33 mouse cellular contexts compared by ENCODE assay signal in the genomic region with DNA sequence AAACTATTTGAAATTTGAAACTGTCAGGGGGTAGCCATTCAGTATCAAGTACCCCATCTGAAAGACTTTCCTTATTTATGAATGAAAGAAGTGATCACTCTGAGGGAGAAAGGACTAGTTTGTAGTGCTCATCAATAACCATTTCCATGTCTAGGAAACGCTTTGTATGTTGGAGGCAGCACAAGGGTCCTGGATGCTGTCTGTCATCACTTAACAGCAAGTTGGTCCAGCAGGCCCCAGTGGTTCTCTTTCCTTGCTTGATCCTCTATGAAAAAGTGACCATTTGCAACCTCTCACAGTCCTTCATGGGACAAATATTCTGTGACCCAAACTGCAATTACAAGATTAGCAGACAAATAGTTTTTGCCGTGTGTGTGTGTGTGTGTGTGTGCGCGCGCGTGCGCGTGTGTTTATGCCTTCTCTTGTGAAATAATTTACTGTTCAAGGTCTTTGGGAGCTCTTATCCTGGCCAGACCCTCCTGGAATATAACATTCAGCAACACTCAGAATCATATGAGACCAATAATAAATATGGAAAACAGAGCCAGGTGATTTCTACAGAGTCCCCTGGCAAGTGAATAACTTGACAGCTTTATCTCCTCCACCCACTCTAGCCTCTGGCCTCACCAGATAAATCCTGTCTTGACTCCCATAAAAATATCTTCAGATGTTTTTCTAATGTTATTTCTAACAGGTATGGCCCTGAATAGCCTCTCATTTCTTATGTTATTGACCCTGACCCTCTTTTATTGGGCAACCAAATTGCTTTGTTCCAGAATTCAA. TPM values are rescaled to one million over a fixed set of nuclear protein-coding genes. Genes with fewer than 3 reads are reported as not detected.
DNase-seq lines count a peak whose midpoint lies in the region; ATAC-seq and TF ChIP-seq lines count a peak whose summit lies in the region.
"Had no signal": no experiment of that assay in that cellular context is flagged by ENCODE, and none has a peak within 500 bp of the region (broad histone marks: within the 10 kb centered on the region; RNA-seq: fewer than 3 reads in every experiment).

No protein-coding gene starts in this region.

- 77% methylated on average over 8 of the region's 8 CpGs for WGBS in heart, embryonic 11.5 days (ENCODE audit: insufficient replicate concordance)
- 84% methylated on average over 8 of the region's 8 CpGs for WGBS in lung, adult 2 months
- 55% methylated on average over 8 of the region's 8 CpGs for WGBS in intestine, postnatal 0 days
- WGBS in neural tube, embryonic 15.5 days = 91% methylated on average over 8 of the region's 8 CpGs

- H3K4me1 ChIP-seq in heart, embryonic 11.5 days (ENCODE audit: control insufficient read depth, insufficient read depth, low read length) = no peaks in the 10 kb centered on the region
- H3K4me1 ChIP-seq in lung, adult 2 months (ENCODE audit: control insufficient read depth, insufficient read depth, low read length) = no peaks in the 10 kb centered on the region
- H3K4me1 ChIP-seq in intestine, postnatal 0 days (replicated peaks; ENCODE audit: control insufficient read depth, insufficient read depth, low read length) = peaks cover 3% of the 10 kb centered on the region; the same call in 1 of the 2 replicates
- H3K4me1 ChIP-seq in neural tube, embryonic 15.5 days = no peaks in the 10 kb centered on the region
- H3K4me1 ChIP-seq: embryonic facial prominence, embryonic 10.5 days; embryonic facial prominence, embryonic 15.5 days; liver, embryonic 13.5 days; neural tube, embryonic 12.5 days had no signal

- H3K9ac ChIP-seq in heart, embryonic 11.5 days (ENCODE audit: low read depth, low read length) = no peak overlapping the region
- no peak overlapping the region for H3K9ac ChIP-seq in intestine, postnatal 0 days (ENCODE audit: low read depth, low read length)
- no peak overlapping the region for H3K9ac ChIP-seq in neural tube, embryonic 15.5 days (replicated peaks)
- H3K9ac ChIP-seq: embryonic facial prominence, embryonic 15.5 days; hindbrain, embryonic 14.5 days; liver, embryonic 13.5 days; neural tube, embryonic 12.5 days had no signal

- no peaks in the 10 kb centered on the region for H3K9me3 ChIP-seq in heart, embryonic 11.5 days (replicated peaks; ENCODE audit: control insufficient read depth, low read length)
- H3K9me3 ChIP-seq in intestine, postnatal 0 days (ENCODE audit: control insufficient read depth) = no peaks in the 10 kb centered on the region
- no peaks in the 10 kb centered on the region for H3K9me3 ChIP-seq in neural tube, embryonic 15.5 days (replicated peaks)
- H3K9me3 ChIP-seq: embryonic facial prominence, embryonic 10.5 days; embryonic facial prominence, embryonic 15.5 days; liver, embryonic 13.5 days; neural tube, embryonic 12.5 days had no signal

- H3K27ac ChIP-seq in heart, embryonic 11.5 days (ENCODE audit: low read depth, low read length) = no peak overlapping the region
- H3K27ac ChIP-seq in intestine, postnatal 0 days (ENCODE audit: low read depth, low read length) = no peak overlapping the region
- H3K27ac ChIP-seq in neural tube, embryonic 15.5 days (replicated peaks) = no peak overlapping the region
- H3K27ac ChIP-seq: embryonic facial prominence, embryonic 10.5 days; embryonic facial prominence, embryonic 15.5 days; hindbrain, embryonic 14.5 days; layer of hippocampus, adult 2 months; left cerebral cortex, adult 2 months; liver, embryonic 13.5 days; neural tube, embryonic 12.5 days had no signal

- H3K27me3 ChIP-seq in heart, embryonic 11.5 days (ENCODE audit: control insufficient read depth, insufficient read depth, low read length) = no peaks in the 10 kb centered on the region
- H3K27me3 ChIP-seq in intestine, postnatal 0 days (replicated peaks; ENCODE audit: control insufficient read depth, insufficient read depth, low read length) = no peaks in the 10 kb centered on the region
- H3K27me3 ChIP-seq in neural tube, embryonic 15.5 days (replicated peaks) = no peaks in the 10 kb centered on the region
- H3K27me3 ChIP-seq: embryonic facial prominence, embryonic 15.5 days; liver, embryonic 13.5 days; neural tube, embryonic 12.5 days had no signal

- no peak for TF ChIP-seq POLR2A in lung, adult 2 months (IDR thresholded peaks at IDR 0.05; ENCODE audit: borderline replicate concordance, extremely low read depth, low read depth, low read length)

- H3K4me3 ChIP-seq in heart, embryonic 11.5 days (ENCODE audit: low read depth, low read length) = no peak overlapping the region
- no peak overlapping the region for H3K4me3 ChIP-seq in lung, adult 2 months (replicated peaks; ENCODE audit: extremely low read depth, low read depth, low read length)
- H3K4me3 ChIP-seq in intestine, postnatal 0 days (ENCODE audit: low read depth, low read length) = no peak overlapping the region
- H3K4me3 ChIP-seq in neural tube, embryonic 15.5 days (replicated peaks) = no peak overlapping the region
- H3K4me3 ChIP-seq: embryonic facial prominence, embryonic 10.5 days; embryonic facial prominence, embryonic 15.5 days; layer of hippocampus, adult 2 months; left cerebral cortex, adult 2 months; liver, embryonic 13.5 days; myocyte; neural tube, embryonic 12.5 days had no signal

- 0 out of 2 replicates have a peak, but pooled peaks have one; percentile 39 for ATAC-seq in heart, embryonic 11.5 days (replicated peaks; ENCODE audit: insufficient number of reproducible peaks, low FRiP score, low TSS enrichment)
- ATAC-seq in intestine, postnatal 0 days = peak; percentile 26
- ATAC-seq in neural tube, embryonic 15.5 days (ENCODE audit: low FRiP score) = no peak
- ATAC-seq: forebrain, embryonic 14.5 days had no signal

- DNase-seq in heart, postnatal 4 days = no peak
- peak; percentile 13 for DNase-seq in lung, postnatal 36 days
- DNase-seq in lung, adult 2 months = no peak
- DNase-seq in cerebellum, adult 11 months = no peak
- DNase-seq: adrenal gland, adult 8-10 months; cerebellum, adult 8-10 months; cerebellum, postnatal 25 days; gastrocnemius, postnatal 25 days; heart, postnatal 36 days; kidney, adult 2 months; kidney, postnatal 36 days; liver, embryonic 13.5 days; lung, postnatal 10 days; thymus, adult 2 months; thymus, postnatal 36 days had no signal

- no peak for TF ChIP-seq CTCF in lung, adult 2 months (IDR thresholded peaks at IDR 0.05; ENCODE audit: insufficient read depth, low read length)
- no peak for TF ChIP-seq CTCF in intestine, postnatal 0 days (IDR thresholded peaks at IDR 0.05; ENCODE audit: low read depth)

- H3K4me2 ChIP-seq in heart, embryonic 11.5 days = no peak overlapping the region
- H3K4me2 ChIP-seq in intestine, postnatal 0 days (replicated peaks; ENCODE audit: low read depth) = no peak overlapping the region
- H3K4me2 ChIP-seq in neural tube, embryonic 15.5 days = no peak overlapping the region
- H3K4me2 ChIP-seq: embryonic facial prominence, embryonic 15.5 days; hindbrain, embryonic 14.5 days; liver, embryonic 13.5 days; midbrain, embryonic 11.5 days; neural tube, embryonic 12.5 days had no signal

- H3K36me3 ChIP-seq in heart, embryonic 11.5 days (ENCODE audit: control insufficient read depth, insufficient read depth, low read length) = no peaks in the 10 kb centered on the region
- no peaks in the 10 kb centered on the region for H3K36me3 ChIP-seq in intestine, postnatal 0 days (ENCODE audit: control insufficient read depth, insufficient read depth)
- H3K36me3 ChIP-seq in neural tube, embryonic 15.5 days = no peaks in the 10 kb centered on the region
- H3K36me3 ChIP-seq: embryonic facial prominence, embryonic 10.5 days; embryonic facial prominence, embryonic 15.5 days; liver, embryonic 13.5 days; neural tube, embryonic 12.5 days had no signal

RNA-seq across cellular contexts. Expression of gene Akr1c19, which starts 2.5 kb away (rescaled TPM):
- polyA plus RNA-seq in heart, embryonic 11.5 days (2014; fragmentation: Nextera tagmentation; extraction: Ambion mirVana) = 0.68 and 0.93 TPM in 2 replicates
- total RNA-seq in heart, postnatal 4 days (2021) = 1 to 10 TPM; 1.2 to 1.5 TPM
- polyA plus RNA-seq in lung, adult 2 months (2012; rRNA removed) = 1.2 and 1.3 TPM in 2 replicates
- 936 and 1,023 TPM in 2 replicates for polyA plus RNA-seq in intestine, postnatal 0 days (2015; fragmentation: Nextera tagmentation; extraction: Ambion mirVana)
- polyA plus RNA-seq in neural tube, embryonic 15.5 days (2015; fragmentation: Nextera tagmentation; extraction: Ambion mirVana) = 6.4 and 28.5 TPM in 2 replicates
- total RNA-seq: layer of hippocampus, adult 2 months; left cerebral cortex, adult 2 months; left cerebral cortex, postnatal 25 days; megakaryocyte, adult 5-6 weeks had no signal
- polyA plus RNA-seq: myocyte had no signal

RNA-seq across cellular contexts. Expression of gene Akr1c13, which starts 40.1 kb away (rescaled TPM):
- polyA plus RNA-seq in heart, embryonic 11.5 days (2014; fragmentation: Nextera tagmentation; extraction: Ambion mirVana) = 3.2 and 3.7 TPM in 2 replicates
- 1 to 10 TPM; 1.5 to 1.8 TPM for total RNA-seq in heart, postnatal 4 days (2021)
- 1.7 and 2.9 TPM in 2 replicates for polyA plus RNA-seq in lung, adult 2 months (2012; rRNA removed)
- 458 and 493 TPM in 2 replicates for polyA plus RNA-seq in intestine, postnatal 0 days (2015; fragmentation: Nextera tagmentation; extraction: Ambion mirVana)
- polyA plus RNA-seq in neural tube, embryonic 15.5 days (2015; fragmentation: Nextera tagmentation; extraction: Ambion mirVana) = 7.0 and 77.5 TPM in 2 replicates

RNA-seq across cellular contexts. Expression of gene Akr1c12, which starts 48.2 kb away (rescaled TPM):
- 0.44 TPM in 1 of 2 replicates, not detected in the other for polyA plus RNA-seq in heart, embryonic 11.5 days (2014; fragmentation: Nextera tagmentation; extraction: Ambion mirVana)
- total RNA-seq in heart, postnatal 4 days (2021) = not detected
- polyA plus RNA-seq in lung, adult 2 months (2012; rRNA removed) = 0.12 and 0.50 TPM in 2 replicates
- 215 and 226 TPM in 2 replicates for polyA plus RNA-seq in intestine, postnatal 0 days (2015; fragmentation: Nextera tagmentation; extraction: Ambion mirVana)
- 0.18 and 19.4 TPM in 2 replicates for polyA plus RNA-seq in neural tube, embryonic 15.5 days (2015; fragmentation: Nextera tagmentation; extraction: Ambion mirVana)
- total RNA-seq: gastrocnemius, adult 18-20 months; gastrocnemius, postnatal 25 days; heart, postnatal 36 days; layer of hippocampus, adult 2 months; layer of hippocampus, postnatal 14 days; left cerebral cortex, adult 2 months; left cerebral cortex, postnatal 25 days; midbrain, postnatal 0 days had no signal
- polyA plus RNA-seq: embryonic facial prominence, embryonic 15.5 days; frontal cortex, adult 2 months; neural tube, embryonic 12.5 days had no signal

Comparison
In these comparisons a context has a peak if more than half of its experiments do, and no peak if none do; other contexts are left out.
1. RNA of gene Akr1c19, which starts 2.5 kb away (polyA plus RNA-seq): 936 to 1,023 TPM in intestine, postnatal 0 days; 6.4 to 28.5 TPM in neural tube, embryonic 15.5 days, 1.2 to 1.3 TPM in lung, adult 2 months and 0.68 to 0.93 TPM in heart, embryonic 11.5 days; every median in the first group is over 10 times any median in the second.
2. RNA of gene Akr1c12, which starts 48.2 kb away (polyA plus RNA-seq): 215 to 226 TPM in intestine, postnatal 0 days; 0.44 TPM in heart, embryonic 11.5 days, 0.18 to 19.4 TPM in neural tube, embryonic 15.5 days and 0.12 to 0.50 TPM in lung, adult 2 months; every median in the first group is over 10 times any median in the second.